Comparison of ENCODE assay signal across 8 mouse cellular contexts in the genomic region with DNA sequence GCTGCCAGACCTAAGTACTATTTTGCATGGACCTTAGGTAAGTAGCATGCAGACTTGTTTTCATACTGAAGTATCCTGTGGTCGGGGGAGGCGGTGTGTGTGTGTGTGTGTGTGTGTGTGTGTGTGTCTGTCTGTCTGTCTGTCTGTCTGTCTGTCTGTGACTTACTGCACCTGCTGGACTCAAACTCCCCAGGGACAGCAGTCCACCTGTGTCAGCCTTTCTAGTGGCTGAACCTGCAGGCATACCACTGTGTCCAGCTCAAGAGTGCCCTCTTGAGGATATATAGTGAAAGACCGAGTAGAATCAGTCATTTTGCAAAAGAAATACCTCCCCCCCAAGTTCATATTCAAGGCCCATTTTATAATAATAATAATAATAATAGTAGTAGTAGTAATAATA. TPM values are rescaled to one million over a fixed set of nuclear protein-coding genes. Genes with fewer than 3 reads are reported as not detected.
DNase-seq lines count a peak whose midpoint lies in the region; ATAC-seq and TF ChIP-seq lines count a peak whose summit lies in the region.

No protein-coding gene starts in this region.

- no peak overlapping the region for H3K4me3 ChIP-seq in olfactory bulb, adult 2 months (ENCODE audit: insufficient read depth, low read depth, low read length)

- no peak overlapping the region for H3K27ac ChIP-seq in olfactory bulb, adult 2 months (ENCODE audit: insufficient read depth, low read depth, low read length)

- ATAC-seq in granulocyte monocyte progenitor cell, adult 5-6 weeks (replicated peaks; ENCODE audit: poor library complexity, severe bottlenecking), result peak; percentile 54

- TF ChIP-seq POLR2A in olfactory bulb, adult 2 months (IDR thresholded peaks at IDR 0.05; ENCODE audit: insufficient read depth, low read depth, low read length), result no peak

- DNase-seq in heart, adult 18-20 months, result peak; percentile 33 to 53
- no peak for DNase-seq in heart, adult 11 months
- peak; percentile 37 for DNase-seq in CD4-positive helper T cell, adult 2 months (ENCODE audit: low read depth, low spot score)
- peak; percentile 63 for DNase-seq in c-Kit-negative CD71-positive TER-119-positive erythroid progenitor cells, embryonic 14.5 days (ENCODE audit: low read depth, low spot score)
- peak; percentile 40 to 62 for DNase-seq in kidney, postnatal 4 days
- DNase-seq in neural tube, embryonic 10.5 days (ENCODE audit: extremely low spot score, low spot score), result no peak

- peaks cover 2% of the 10 kb centered on the region; the same call in 1 of the 2 replicates for H3K4me1 ChIP-seq in olfactory bulb, adult 2 months (ENCODE audit: control insufficient read depth, insufficient read depth, low read length)

- WGBS in olfactory bulb, adult 2 months, result 63% methylated on average over 3 of the region's 3 CpGs

- peak; percentile 45; the same call in 1 of the 2 replicates for TF ChIP-seq CTCF in olfactory bulb, adult 2 months (IDR thresholded peaks at IDR 0.05; ENCODE audit: insufficient read depth, low read depth, low read length)

RNA-seq across cellular contexts. Expression of gene Kidins220, which starts 26.4 kb away (rescaled TPM):
- total RNA-seq in heart, adult 18-20 months (2021), result 10 to 100 TPM; 63.4 to 67.4 TPM
- 31.0 and 34.2 TPM in 2 replicates for total RNA-seq in granulocyte monocyte progenitor cell, adult 5-6 weeks (2014; fragmentation: Nextera tagmentation)
- 40.0 and 64.8 TPM in 2 replicates for total RNA-seq in granulocyte monocyte progenitor cell, adult 5-6 weeks (2017)
- 235 and 458 TPM in 2 replicates for polyA plus RNA-seq in olfactory bulb, adult 2 months (2012; ENCODE audit: insufficient read depth, insufficient read length, low replicate concordance, missing spikeins)

Comparison
In these comparisons a context has a peak if more than half of its experiments do, and no peak if none do; other contexts are left out.
1. DNase-seq: peak in heart, adult 18-20 months (2 of 2), CD4-positive helper T cell, adult 2 months (single experiment), c-Kit-negative CD71-positive TER-119-positive erythroid progenitor cells, embryonic 14.5 days (single experiment) and kidney, postnatal 4 days (2 of 2); none in heart, adult 11 months (single experiment) and neural tube, embryonic 10.5 days (single experiment).